Mouse (Mus musculus): ENCODE data around the gene Pdcd4.

DNA sequence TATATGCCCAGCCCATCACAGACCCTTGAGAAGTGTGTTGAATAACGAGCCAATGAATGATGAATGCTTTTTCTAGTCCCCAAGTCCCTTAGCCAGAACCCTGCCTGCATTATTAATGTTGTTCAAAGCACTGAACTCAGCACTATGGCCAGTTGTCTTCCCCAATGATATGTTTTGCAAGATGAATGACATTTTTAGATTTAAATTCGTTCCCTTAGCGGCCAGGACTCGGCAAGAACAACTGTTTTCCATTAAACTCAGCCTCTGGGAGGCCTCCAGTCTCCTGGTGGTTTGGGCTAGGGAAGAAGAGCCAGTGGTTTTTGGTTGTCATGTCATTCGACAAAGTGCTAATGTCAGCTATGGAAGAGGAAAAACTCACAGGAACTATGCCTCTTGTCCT is 10.2 kb upstream of the Pdcd4 start:
- no peak for TF ChIP-seq CTCF (IDR thresholded peaks at IDR 0.05; ENCODE audit: borderline replicate concordance, extremely low read depth, insufficient read depth, insufficient read length)
- no peak for TF ChIP-seq POLR2A (IDR thresholded peaks at IDR 0.05; ENCODE audit: borderline replicate concordance, extremely low read depth, insufficient read depth, insufficient read length, poor library complexity, severe bottlenecking)

All from brain, embryonic 14.5 days (tissue).